Mouse (Mus musculus): ENCODE results near the gene Tube1.

GRCm38 (mm10) chr10:39167611-39168010, 33.8 kb downstream of the Tube1 start:
- TF ChIP-seq POLR2A (IDR thresholded peaks at IDR 0.05; ENCODE audit: low read depth, low read length) (no peak), CTCF (IDR thresholded peaks at IDR 0.05; ENCODE audit: extremely low read depth, insufficient read depth, insufficient read length, insufficient replicate concordance) (no peak)

Data from spleen, adult 2 months (tissue).